Mouse (Mus musculus) MEL (cell line): ENCODE results near the gene Sv2b. TPM values are rescaled to one million over a fixed set of nuclear protein-coding genes. Genes with fewer than 3 reads are reported as not detected.

Experiments used
- DNase-seq: peaks from one replicate; pipeline ENCODE4 v3.0.0; 2011; ENCODE audit warnings: low read depth, low spot score
- H3K27ac ChIP-seq: 2 replicates; pipeline ENCODE4 v1.5.1; 2012; ENCODE audit warnings: low read depth, mild to moderate bottlenecking, control low read depth, low read length, moderate library complexity; ENCODE audit not compliant: control insufficient read depth
- H3K27me3 ChIP-seq, 2 experiments: fragments of 150-350 bp in 1 of 2; sonication (generic) in 1 of 2; 2 replicates each; pipeline ENCODE4 v1.6.1; 2012; ENCODE audit warnings: low read length in 2 of 2, mild to moderate bottlenecking in 2 of 2, improper control_type of control experiment in 1 of 2, moderate library complexity in 1 of 2; ENCODE audit not compliant: insufficient read depth in 2 of 2, control insufficient read depth in 1 of 2
- H3K36me3 ChIP-seq, 2 experiments: 2 replicates each; pipeline ENCODE4 v1.6.1; 2012 to 2014; ENCODE audit warnings: low read length in 2 of 2, improper control_type of control experiment in 1 of 2, inconsistent platforms in 1 of 2, mild to moderate bottlenecking in 1 of 2; ENCODE audit not compliant: insufficient read depth in 2 of 2, control insufficient read depth in 1 of 2
- H3K4me1 ChIP-seq, 2 experiments: fragments of 150-350 bp in 1 of 2; sonication (generic) in 1 of 2; 2 replicates each; pipeline ENCODE4 v1.6.1; 2012; ENCODE audit warnings: low read length in 2 of 2, improper control_type of control experiment in 1 of 2, mild to moderate bottlenecking in 1 of 2; ENCODE audit not compliant: insufficient read depth in 2 of 2, control insufficient read depth in 1 of 2
- H3K4me3 ChIP-seq, 2 experiments: fragments of 150-350 bp in 1 of 2; sonication (generic) in 1 of 2; 2 replicates each; pipeline ENCODE4 v1.5.1; 2012; ENCODE audit warnings: low read depth in 2 of 2, low read length in 2 of 2, mild to moderate bottlenecking in 2 of 2, moderate library complexity in 2 of 2, control low read depth in 1 of 2, improper control_type of control experiment in 1 of 2; ENCODE audit not compliant: control insufficient read depth in 1 of 2, insufficient read depth in 1 of 2
- H3K79me2 ChIP-seq: 2 replicates; pipeline ENCODE4 v1.6.1; 2012; ENCODE audit warnings: mild to moderate bottlenecking, low read length, moderate library complexity; ENCODE audit not compliant: control insufficient read depth, poor library complexity, insufficient read depth
- H3K9ac ChIP-seq: 2 replicates; pipeline ENCODE4 v1.6.1; 2012; ENCODE audit warnings: low read depth, mild to moderate bottlenecking, control low read depth, low read length, moderate library complexity; ENCODE audit not compliant: control insufficient read depth, poor library complexity, severe bottlenecking
- H3K9me3 ChIP-seq: fragments of 150-350 bp; sonication (generic); replicated peaks from 2 replicates; pipeline ENCODE4 v1.6.1; 2012; ENCODE audit warnings: mild to moderate bottlenecking, low read length, improper control_type of control experiment, moderate library complexity; ENCODE audit not compliant: insufficient read depth
- CHD1 ChIP-seq: IDR thresholded peaks from 2 replicates; pipeline ENCODE4 v1.6.1; 2012; ENCODE audit warnings: low read depth, mild to moderate bottlenecking, inconsistent platforms, low read length, improper control_type of control experiment
- CTCF ChIP-seq, 3 experiments: IDR thresholded peaks in 2 of 3; conservative IDR thresholded peaks in 1 of 3; 2 replicates each; pipeline ENCODE4 v1.5.1; 2011 to 2012; ENCODE audit warnings: low read length in 3 of 3, low read depth in 2 of 3, mild to moderate bottlenecking in 2 of 3, improper control_type of control experiment in 1 of 3, inconsistent platforms in 1 of 3, mixed read lengths in 1 of 3, moderate library complexity in 1 of 3; ENCODE audit not compliant: control insufficient read depth in 1 of 3, insufficient read depth in 1 of 3, poor library complexity in 1 of 3, severe bottlenecking in 1 of 3
- ELF1 ChIP-seq: IDR thresholded peaks from 2 replicates; pipeline ENCODE4 v1.6.1; 2014; ENCODE audit warnings: low read depth, mild to moderate bottlenecking, inconsistent platforms, low read length, improper control_type of control experiment, moderate library complexity
- ETS1 ChIP-seq: IDR thresholded peaks from 2 replicates; pipeline ENCODE4 v1.6.1; 2012; ENCODE audit warnings: low read depth, mild to moderate bottlenecking, inconsistent platforms, low read length, improper control_type of control experiment, moderate library complexity
- GABPA ChIP-seq: IDR thresholded peaks from 2 replicates; pipeline ENCODE4 v1.6.1; 2012; ENCODE audit warnings: low read depth, mild to moderate bottlenecking, inconsistent platforms, low read length, improper control_type of control experiment, moderate library complexity
- GATA1 ChIP-seq: IDR thresholded peaks from 2 replicates; pipeline ENCODE4 v1.6.1; 2011; ENCODE audit warnings: low read depth, low read length, improper control_type of control experiment
- HCFC1 ChIP-seq: IDR thresholded peaks from 2 replicates; pipeline ENCODE4 v1.6.1; 2012; ENCODE audit warnings: low read depth, mild to moderate bottlenecking, inconsistent platforms, low read length, improper control_type of control experiment, moderate library complexity
- JUND ChIP-seq: IDR thresholded peaks from 2 replicates; pipeline ENCODE4 v1.6.1; 2011; ENCODE audit warnings: low read depth, mild to moderate bottlenecking, improper control_type of control experiment, low read length
- KAT2A ChIP-seq: conservative IDR thresholded peaks from 2 replicates; pipeline ENCODE4 v1.6.1; 2012; ENCODE audit warnings: low read depth, low read length, improper control_type of control experiment, inconsistent platforms
- MAFK ChIP-seq: IDR thresholded peaks from 2 replicates; pipeline ENCODE4 v1.6.1; 2011; ENCODE audit warnings: low read depth, mild to moderate bottlenecking, low read length, improper control_type of control experiment, borderline replicate concordance
- MAX ChIP-seq: IDR thresholded peaks from 2 replicates; pipeline ENCODE4 v1.6.1; 2011; ENCODE audit warnings: low read length, improper control_type of control experiment
- MAZ ChIP-seq: IDR thresholded peaks from 2 replicates; pipeline ENCODE4 v1.6.1; 2012; ENCODE audit warnings: low read depth, mild to moderate bottlenecking, inconsistent platforms, low read length, improper control_type of control experiment
- MYC ChIP-seq: IDR thresholded peaks from 2 replicates; pipeline ENCODE4 v1.6.1; 2011; ENCODE audit warnings: low read depth, mild to moderate bottlenecking, low read length, improper control_type of control experiment, moderate library complexity
- NELFE ChIP-seq: IDR thresholded peaks from 2 replicates; pipeline ENCODE4 v1.6.1; 2011; ENCODE audit warnings: low read depth, low read length, improper control_type of control experiment
- POLR2AphosphoS2 ChIP-seq: IDR thresholded peaks from 2 replicates; pipeline ENCODE4 v1.6.1; 2011; ENCODE audit warnings: low read length, improper control_type of control experiment
- RAD21 ChIP-seq: IDR thresholded peaks from 2 replicates; pipeline ENCODE4 v1.6.1; 2011; ENCODE audit warnings: mild to moderate bottlenecking, low read depth, low read length, improper control_type of control experiment
- RCOR1 ChIP-seq: IDR thresholded peaks from 2 replicates; pipeline ENCODE4 v1.6.1; 2012; ENCODE audit warnings: low read depth, mild to moderate bottlenecking, inconsistent platforms, low read length, improper control_type of control experiment
- SIN3A ChIP-seq: IDR thresholded peaks from 2 replicates; pipeline ENCODE4 v1.6.1; 2012; ENCODE audit warnings: low read length, improper control_type of control experiment, inconsistent platforms
- UBTF ChIP-seq: IDR thresholded peaks from 2 replicates; pipeline ENCODE4 v1.6.1; 2012; ENCODE audit warnings: low read depth, mild to moderate bottlenecking, inconsistent platforms, low read length, improper control_type of control experiment, moderate library complexity, borderline replicate concordance; ENCODE audit not compliant: insufficient read depth
- USF1 ChIP-seq: IDR thresholded peaks from 2 replicates; pipeline ENCODE4 v1.6.1; 2014; ENCODE audit warnings: low read depth, mild to moderate bottlenecking, inconsistent platforms, low read length, improper control_type of control experiment, moderate library complexity
- USF2 ChIP-seq, 2 experiments: IDR thresholded peaks; 2 replicates each; pipeline ENCODE4 v1.6.1; 2011 to 2012; ENCODE audit warnings: improper control_type of control experiment in 2 of 2, low read length in 2 of 2, borderline replicate concordance in 1 of 2, inconsistent platforms in 1 of 2, low read depth in 1 of 2, mild to moderate bottlenecking in 1 of 2; ENCODE audit not compliant: insufficient read depth in 1 of 2
- ZKSCAN1 ChIP-seq: IDR thresholded peaks from 2 replicates; pipeline ENCODE4 v1.6.1; 2012; ENCODE audit warnings: low read depth, mild to moderate bottlenecking, inconsistent platforms, low read length, improper control_type of control experiment, moderate library complexity
- ZNF384 ChIP-seq: IDR thresholded peaks from 2 replicates; pipeline ENCODE4 v1.6.1; 2012; ENCODE audit warnings: low read depth, mild to moderate bottlenecking, inconsistent platforms, low read length, improper control_type of control experiment
- polyA plus RNA-seq, 2 experiments: library from polyadenylated mRNA; stranded (reverse) in 1 of 2; unstranded in 1 of 2; fragments of >175 nt in 1 of 2; fragments of >200 nt in 1 of 2; gene quantifications; 2 replicates each; pipeline versions ENCODE4 v1.2.1 to v1.2.4; 2012; ENCODE audit warnings: low replicate concordance in 2 of 2, low read depth in 1 of 2; ENCODE audit not compliant: insufficient read length in 2 of 2, insufficient read depth in 1 of 2, missing spikeins in 1 of 2
- total RNA-seq: library from RNA; depleted of rRNA; stranded (reverse); fragments of 300-350 nt; gene quantifications from 2 replicates; pipeline ENCODE4 v1.2.3, GENCODE M21; 2012

Sv2b gene
- total and polyA plus RNA-seq, 3 experiments = not detected

DNA sequence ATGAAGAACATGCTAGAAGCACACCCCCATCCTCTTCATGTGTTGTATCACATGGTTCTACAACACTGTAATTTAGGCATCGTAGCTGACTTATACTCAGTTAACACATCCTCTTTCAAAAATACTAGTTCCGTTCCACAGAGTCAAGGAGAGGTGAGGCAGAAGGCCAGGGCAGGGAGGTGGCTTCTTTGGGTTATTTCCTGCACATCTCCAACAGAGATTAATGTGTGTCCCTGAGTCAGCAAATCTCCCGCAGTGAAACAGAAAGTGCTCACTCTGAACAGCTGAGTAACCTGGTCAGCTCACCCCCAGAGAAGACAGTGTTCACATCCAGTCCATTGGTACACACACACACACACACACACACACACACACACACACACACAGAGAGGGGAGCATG, 118.9 kb downstream of the Sv2b start:
- no peaks in the 10 kb centered on the region for H3K79me2 ChIP-seq
- H3K9ac ChIP-seq = no peak overlapping the region
- DNase-seq = no peak
- H3K4me3 ChIP-seq = no peak overlapping the region
- H3K36me3 ChIP-seq = no peaks in the 10 kb centered on the region
- no peaks in the 10 kb centered on the region for H3K27me3 ChIP-seq
- H3K9me3 ChIP-seq = no peaks in the 10 kb centered on the region
- TF ChIP-seq CHD1 = no peak
- TF ChIP-seq ZNF384 = no peak
- no peak for TF ChIP-seq ELF1
- no peak for TF ChIP-seq USF2 (IDR thresholded peaks at IDR 0.05; ENCODE audit: borderline replicate concordance in 1 of 2, insufficient read depth in 1 of 2, low read depth in 1 of 2, low read length in 2 of 2)
- no peak for TF ChIP-seq NELFE
- TF ChIP-seq POLR2AphosphoS2 = no peak
- TF ChIP-seq RAD21 = no peak
- TF ChIP-seq MYC = no peak
- TF ChIP-seq JUND = no peak
- TF ChIP-seq MAFK = no peak
- TF ChIP-seq ETS1 = no peak
- TF ChIP-seq KAT2A = no peak
- no peak for TF ChIP-seq SIN3A
- no peak for TF ChIP-seq GABPA
- no peak for TF ChIP-seq HCFC1
- TF ChIP-seq USF1 = no peak
- TF ChIP-seq ZKSCAN1 = no peak
- TF ChIP-seq RCOR1 = no peak
- no peak for TF ChIP-seq GATA1
- H3K4me1 ChIP-seq = no peaks in the 10 kb centered on the region
- H3K27ac ChIP-seq = no peak overlapping the region

DNA sequence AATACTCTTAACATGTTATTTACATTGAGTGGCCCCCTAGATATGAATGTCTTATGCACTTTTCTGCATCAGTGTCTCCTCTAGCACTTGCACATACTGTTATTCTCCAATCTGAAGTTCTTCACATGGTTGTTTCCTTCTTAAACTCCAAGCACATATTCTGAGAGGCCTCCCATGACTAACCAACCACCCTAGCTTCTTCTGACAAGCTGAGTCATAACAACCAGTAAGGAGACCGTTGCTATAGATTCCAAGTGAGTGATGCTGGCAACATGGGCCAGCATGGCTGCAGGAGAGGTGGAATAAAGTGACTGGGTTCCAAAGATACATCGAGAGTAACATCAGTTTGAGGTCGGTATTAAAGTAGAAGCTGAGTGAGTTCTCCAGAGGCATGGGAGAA, 134.0 kb downstream of the Sv2b start:
- Histone ChIP-seq H3K9ac (no peak overlapping the region), H3K27me3 (no peaks in the 10 kb centered on the region), H3K27ac (no peak overlapping the region), H3K79me2 (no peaks in the 10 kb centered on the region), H3K4me3 (no peak overlapping the region), H3K9me3 (no peaks in the 10 kb centered on the region), H3K36me3 (no peaks in the 10 kb centered on the region), H3K4me1 (no peaks in the 10 kb centered on the region)
- TF ChIP-seq CTCF (IDR thresholded peaks at IDR 0.05 in 2 of 3, conservative IDR thresholded peaks at IDR 0.05 in 1 of 3; ENCODE audit: control insufficient read depth in 1 of 3, insufficient read depth in 1 of 3, low read depth in 2 of 3, low read length in 3 of 3, poor library complexity in 1 of 3, severe bottlenecking in 1 of 3) = no peak
- no peak for TF ChIP-seq RAD21
- TF ChIP-seq MAZ = no peak
- TF ChIP-seq MAX = no peak
- TF ChIP-seq UBTF = no peak
- no peak for DNase-seq
